Mouse (Mus musculus) stomach, embryonic 14.5 days (tissue): ENCODE results near the gene Col4a3. TPM values are rescaled to one million over a fixed set of nuclear protein-coding genes. Genes with fewer than 3 reads are reported as not detected.

Experiments
- ATAC-seq: fragments of 200-750 bp; cut with Nextera tagmentation; 2 replicates; pipeline ENCODE4 v1.8.0; 2017; ENCODE audit warnings: low read depth, moderate TSS enrichment; ENCODE audit not compliant: insufficient number of reproducible peaks, insufficient read depth, low FRiP score
- H3K27ac ChIP-seq: fragments of 300-500 bp; sonication (generic); 2 replicates; pipeline ENCODE4 v1.5.1; 2014; ENCODE audit warnings: mild to moderate bottlenecking, low read length, moderate library complexity, mixed read lengths
- H3K27me3 ChIP-seq: fragments of 300-500 bp; sonication (generic); 2 replicates; pipeline ENCODE4 v1.6.1; 2014; ENCODE audit warnings: low read length, control low read depth, mixed read lengths; ENCODE audit not compliant: control insufficient read depth, insufficient read depth
- H3K36me3 ChIP-seq: fragments of 300-500 bp; sonication (generic); 2 replicates; pipeline ENCODE4 v1.6.1; 2014; ENCODE audit warnings: mild to moderate bottlenecking, control low read depth, low read length, moderate library complexity, mixed read lengths; ENCODE audit not compliant: control insufficient read depth, insufficient read depth
- H3K4me1 ChIP-seq: fragments of 300-500 bp; sonication (generic); 2 replicates; pipeline ENCODE4 v1.6.1; 2014; ENCODE audit warnings: low read length, control low read depth, mixed read lengths; ENCODE audit not compliant: control insufficient read depth, insufficient read depth
- H3K4me2 ChIP-seq: fragments of 300-500 bp; sonication (generic); replicated peaks from 2 replicates; pipeline ENCODE4 v1.6.1; 2014; ENCODE audit warnings: low read depth, low read length, control low read depth
- H3K4me3 ChIP-seq: fragments of 300-500 bp; sonication (generic); 2 replicates; pipeline ENCODE4 v1.5.1; 2014; ENCODE audit warnings: low read depth, low read length, control low read depth
- H3K9ac ChIP-seq: fragments of 300-500 bp; sonication (generic); replicated peaks from 2 replicates; pipeline ENCODE4 v1.6.1; 2014; ENCODE audit warnings: low read depth, mild to moderate bottlenecking, control low read depth, low read length, moderate library complexity, mixed read lengths
- H3K9me3 ChIP-seq: fragments of 300-500 bp; sonication (generic); 2 replicates; pipeline ENCODE4 v1.6.1; 2016; ENCODE audit warnings: low read depth, low read length, control low read depth; ENCODE audit not compliant: control insufficient read depth
- WGBS: fragments of 180-500 bp; shearing (Covaris S2); extraction: QIAGEN DNeasy Blood & Tissue Kit; methylation state at CpG from one replicate; pipeline ENCODE4 v1.1.7; 2014; 5-methylcytosine and 5-hydroxymethylcytosine counted together
- polyA plus RNA-seq: library from polyadenylated mRNA; unstranded; fragments of >200 nt; fragmentation: Nextera tagmentation; extraction: Ambion mirVana; gene quantifications from 2 replicates; pipeline ENCODE4 v1.2.1, GENCODE M21; 2014

Col4a3 gene
- 0.71 TPM in 2 replicates for polyA plus RNA-seq

DNA sequence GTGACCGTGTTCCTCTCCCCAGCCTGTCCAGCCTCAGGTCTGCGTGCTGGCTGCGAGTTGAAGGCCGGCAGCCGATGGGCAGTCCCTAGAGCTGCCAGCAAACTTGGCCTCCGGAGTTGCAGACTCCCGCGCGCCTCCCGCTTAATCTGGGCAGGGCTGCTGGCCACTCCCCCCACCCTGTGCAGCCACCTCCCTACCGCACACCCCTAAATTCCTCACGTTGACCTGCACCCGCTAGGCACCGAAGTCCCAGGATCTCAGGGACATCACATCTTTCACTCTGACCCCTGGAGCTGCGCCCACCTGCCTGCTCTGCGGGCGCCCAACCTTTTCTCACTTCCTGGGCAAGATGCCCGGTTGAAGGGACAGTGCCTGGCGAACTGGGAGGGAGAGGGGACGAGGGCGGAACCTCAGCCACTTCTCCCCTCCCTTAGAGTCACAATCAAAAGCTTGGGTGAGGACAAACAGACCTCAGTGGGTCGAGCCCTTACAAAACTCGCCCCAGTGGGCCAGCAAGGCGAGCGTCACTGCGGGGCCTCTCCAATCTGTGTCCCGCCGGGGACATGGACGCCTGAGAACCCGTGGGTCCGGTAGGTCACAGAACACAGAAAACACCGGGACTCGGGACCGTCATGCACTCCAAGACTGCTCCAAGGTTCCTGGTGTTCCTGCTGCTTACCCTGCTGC, at the start of gene Col4a3, which contains the start of gene Col4a4:
Col4a3 (plus strand) TSS at position 209 of the 687 bp plus-strand sequence.
Col4a4 (minus strand) TSS at position 137 of the 687 bp plus-strand sequence.
- no peaks in the 10 kb centered on the region for H3K36me3 ChIP-seq
- peak within 1 kb of the TSS; percentile 67 for H3K4me2 ChIP-seq
- H3K27ac ChIP-seq, result no peak within 1 kb of the TSS
- ATAC-seq, result peak; percentile 75
- 0 out of 2 replicates have a peak, but pooled peaks cover 4% of the 10 kb centered on the region for H3K4me1 ChIP-seq
- peaks cover 6% of the 10 kb centered on the region; the same call in 1 of the 2 replicates for H3K27me3 ChIP-seq
- no peak within 1 kb of the TSS for H3K9ac ChIP-seq
- H3K9me3 ChIP-seq, result no peaks in the 10 kb centered on the region
- peak within 1 kb of the TSS; percentile 36 for H3K4me3 ChIP-seq
- 5% methylated on average over 34 of the region's 34 CpGs for WGBS

- H3K9me3 ChIP-seq, result no peaks in the 10 kb centered on the region
- WGBS, result 48% methylated on average over 3 of the region's 3 CpGs
- no peak for ATAC-seq
These were observed 48.9 kb upstream of the Col4a3 start for GRCm38 (mm10) chr1:82537848-82538247.

GRCm38 (mm10) chr1:82540056-82540455, 46.7 kb upstream of the Col4a3 start:
- Histone ChIP-seq H3K4me3 (no peak overlapping the region), H3K9ac (no peak overlapping the region), H3K36me3 (no peaks in the 10 kb centered on the region), H3K27me3 (no peaks in the 10 kb centered on the region), H3K27ac (no peak overlapping the region), H3K9me3 (no peaks in the 10 kb centered on the region), H3K4me1 (no peaks in the 10 kb centered on the region), H3K4me2 (no peak overlapping the region)
- no peak for ATAC-seq
- 70% methylated on average over 5 of the region's 5 CpGs for WGBS

More at GRCm38 (mm10) chr1:82537848-82538247, 48.9 kb upstream of the Col4a3 start:
- Histone ChIP-seq H3K36me3 (no peaks in the 10 kb centered on the region), H3K4me3 (no peak overlapping the region), H3K27me3 (no peaks in the 10 kb centered on the region), H3K4me1 (no peaks in the 10 kb centered on the region), H3K4me2 (no peak overlapping the region), H3K9ac (no peak overlapping the region), H3K27ac (no peak overlapping the region)

GRCm38 (mm10) chr1:82543934-82544333, 42.8 kb upstream of the Col4a3 start:
- Histone ChIP-seq H3K9me3 (no peaks in the 10 kb centered on the region), H3K36me3 (no peaks in the 10 kb centered on the region), H3K4me3 (no peak overlapping the region), H3K27ac (no peak overlapping the region), H3K9ac (no peak overlapping the region), H3K4me1 (no peaks in the 10 kb centered on the region), H3K27me3 (no peaks in the 10 kb centered on the region), H3K4me2 (no peak overlapping the region)
- no peak for ATAC-seq
- 82% methylated on average over 2 of the region's 2 CpGs for WGBS

GRCm38 (mm10) chr1:82544419-82545185, 42.1 kb upstream of the Col4a3 start:
- no peaks in the 10 kb centered on the region for H3K36me3 ChIP-seq
- no peak overlapping the region for H3K27ac ChIP-seq
- no peak overlapping the region for H3K9ac ChIP-seq
- no peaks in the 10 kb centered on the region for H3K9me3 ChIP-seq
- H3K27me3 ChIP-seq, result no peaks in the 10 kb centered on the region
- no peak overlapping the region for H3K4me2 ChIP-seq
- H3K4me3 ChIP-seq, result no peak overlapping the region
- ATAC-seq, result no peak
- no peaks in the 10 kb centered on the region for H3K4me1 ChIP-seq
- WGBS, result 54% methylated on average over 6 of the region's 6 CpGs

- Histone ChIP-seq H3K27ac (no peak overlapping the region), H3K9me3 (no peaks in the 10 kb centered on the region), H3K4me2 (no peak overlapping the region), H3K9ac (no peak overlapping the region), H3K4me3 (no peak overlapping the region), H3K36me3 (no peaks in the 10 kb centered on the region), H3K4me1 (no peaks in the 10 kb centered on the region), H3K27me3 (no peaks in the 10 kb centered on the region)
- 74% methylated on average over 8 of the region's 8 CpGs for WGBS
- no peak for ATAC-seq
These were observed 41.3 kb upstream of the Col4a3 start for GRCm38 (mm10) chr1:82545199-82545960.

GRCm38 (mm10) chr1:82554443-82554850, 32.3 kb upstream of the Col4a3 start:
- Histone ChIP-seq H3K4me1 (0 out of 2 replicates have a peak, but pooled peaks cover 4% of the 10 kb centered on the region), H3K9me3 (no peaks in the 10 kb centered on the region), H3K9ac (no peak overlapping the region), H3K36me3 (no peaks in the 10 kb centered on the region), H3K4me3 (no peak overlapping the region), H3K27me3 (no peaks in the 10 kb centered on the region), H3K4me2 (no peak overlapping the region), H3K27ac (no peak overlapping the region)
- peak; percentile 82; the same call in 1 of the 2 replicates for ATAC-seq
- 27% methylated on average over 6 of the region's 6 CpGs for WGBS

GRCm38 (mm10) chr1:82554889-82555288, 31.8 kb upstream of the Col4a3 start:
- WGBS, result 46% methylated on average over 5 of the region's 5 CpGs

More at GRCm38 (mm10) chr1:82554889-82555288, 31.8 kb upstream of the Col4a3 start:
- H3K4me3 ChIP-seq, result no peak overlapping the region
- no peak overlapping the region for H3K9ac ChIP-seq
- H3K27me3 ChIP-seq, result no peaks in the 10 kb centered on the region
- no peak overlapping the region for H3K4me2 ChIP-seq
- H3K4me1 ChIP-seq, result 0 out of 2 replicates have a peak, but pooled peaks cover 4% of the 10 kb centered on the region
- ATAC-seq, result peak; percentile 33; the same call in 1 of the 2 replicates
- no peaks in the 10 kb centered on the region for H3K9me3 ChIP-seq
- H3K27ac ChIP-seq, result no peak overlapping the region
- no peaks in the 10 kb centered on the region for H3K36me3 ChIP-seq
